Mouse (Mus musculus): ENCODE results near the gene Coa7. TPM values are rescaled to one million over a fixed set of nuclear protein-coding genes. Genes with fewer than 3 reads are reported as not detected.
A peak's percentile ranks its signal among the peaks of the same experiment; 100 is the strongest.

Coa7 gene
- polyA plus RNA-seq, 1 experiment, result 3.6 TPM

GRCm38 (mm10) chr4:108369254-108369653 lies 41.3 kb downstream of the Coa7 start:
- H3K4me3 ChIP-seq (ENCODE audit: control insufficient read depth, low read depth, low read length), result peak overlapping the region; percentile 59
- H3K4me1 ChIP-seq (ENCODE audit: control insufficient read depth, insufficient read depth, low read length), result no peaks in the 10 kb centered on the region; the same call in 1 of the 2 replicates
- no peak for TF ChIP-seq CTCF (IDR thresholded peaks at IDR 0.05; ENCODE audit: control insufficient read depth, insufficient read depth, insufficient replicate concordance, low read depth, low read length)
- TF ChIP-seq POLR2A (IDR thresholded peaks at IDR 0.05; ENCODE audit: control insufficient read depth, low read depth, low read length), result no peak
- no peaks in the 10 kb centered on the region for H3K36me3 ChIP-seq (ENCODE audit: control insufficient read depth, insufficient read depth, low read length)
- no peaks in the 10 kb centered on the region for H3K27me3 ChIP-seq (ENCODE audit: control insufficient read depth, insufficient read depth, low read length)
- no peak overlapping the region for H3K27ac ChIP-seq (ENCODE audit: control insufficient read depth, insufficient read depth, low read depth, low read length)

- Histone ChIP-seq H3K36me3 (ENCODE audit: control insufficient read depth, insufficient read depth, low read length) (no peaks in the 10 kb centered on the region), H3K4me3 (ENCODE audit: control insufficient read depth, low read depth, low read length) (no peak overlapping the region), H3K27me3 (ENCODE audit: control insufficient read depth, insufficient read depth, low read length) (no peaks in the 10 kb centered on the region), H3K4me1 (ENCODE audit: control insufficient read depth, insufficient read depth, low read length) (no peaks in the 10 kb centered on the region; the same call in 1 of the 2 replicates), H3K27ac (ENCODE audit: control insufficient read depth, insufficient read depth, low read depth, low read length) (no peak overlapping the region)
- no peak for TF ChIP-seq POLR2A (IDR thresholded peaks at IDR 0.05; ENCODE audit: control insufficient read depth, low read depth, low read length)
Observed at GRCm38 (mm10) chr4:108370409-108370808, 42.5 kb downstream of the Coa7 start.

GRCm38 (mm10) chr4:108371421-108371820 lies 43.5 kb downstream of the Coa7 start:
- no peaks in the 10 kb centered on the region; the same call in 1 of the 2 replicates for H3K4me1 ChIP-seq (ENCODE audit: control insufficient read depth, insufficient read depth, low read length)
- no peaks in the 10 kb centered on the region for H3K27me3 ChIP-seq (ENCODE audit: control insufficient read depth, insufficient read depth, low read length)
- H3K27ac ChIP-seq (ENCODE audit: control insufficient read depth, insufficient read depth, low read depth, low read length), result no peak overlapping the region
- H3K36me3 ChIP-seq (ENCODE audit: control insufficient read depth, insufficient read depth, low read length), result no peaks in the 10 kb centered on the region
- H3K4me3 ChIP-seq (ENCODE audit: control insufficient read depth, low read depth, low read length), result no peak overlapping the region
- TF ChIP-seq POLR2A (IDR thresholded peaks at IDR 0.05; ENCODE audit: control insufficient read depth, low read depth, low read length) (no peak), CTCF (IDR thresholded peaks at IDR 0.05; ENCODE audit: control insufficient read depth, insufficient read depth, insufficient replicate concordance, low read depth, low read length) (no peak)

- H3K36me3 ChIP-seq (ENCODE audit: control insufficient read depth, insufficient read depth, low read length), result no peaks in the 10 kb centered on the region
- no peaks in the 10 kb centered on the region for H3K27me3 ChIP-seq (ENCODE audit: control insufficient read depth, insufficient read depth, low read length)
- H3K4me1 ChIP-seq (ENCODE audit: control insufficient read depth, insufficient read depth, low read length), result no peaks in the 10 kb centered on the region; the same call in 1 of the 2 replicates
- no peak for TF ChIP-seq POLR2A (IDR thresholded peaks at IDR 0.05; ENCODE audit: control insufficient read depth, low read depth, low read length)
- no peak for TF ChIP-seq CTCF (IDR thresholded peaks at IDR 0.05; ENCODE audit: control insufficient read depth, insufficient read depth, insufficient replicate concordance, low read depth, low read length)
- H3K27ac ChIP-seq (ENCODE audit: control insufficient read depth, insufficient read depth, low read depth, low read length), result no peak overlapping the region
- no peak overlapping the region for H3K4me3 ChIP-seq (ENCODE audit: control insufficient read depth, low read depth, low read length)
Observed at GRCm38 (mm10) chr4:108372166-108372565, 44.2 kb downstream of the Coa7 start.

GRCm38 (mm10) chr4:108379476-108379875 lies 51.5 kb downstream of the Coa7 start:
- H3K4me1 ChIP-seq (ENCODE audit: control insufficient read depth, insufficient read depth, low read length), result no peaks in the 10 kb centered on the region; the same call in 1 of the 2 replicates
- no peaks in the 10 kb centered on the region for H3K36me3 ChIP-seq (ENCODE audit: control insufficient read depth, insufficient read depth, low read length)
- TF ChIP-seq CTCF (IDR thresholded peaks at IDR 0.05; ENCODE audit: control insufficient read depth, insufficient read depth, insufficient replicate concordance, low read depth, low read length) (no peak), POLR2A (IDR thresholded peaks at IDR 0.05; ENCODE audit: control insufficient read depth, low read depth, low read length) (no peak)
- no peaks in the 10 kb centered on the region for H3K27me3 ChIP-seq (ENCODE audit: control insufficient read depth, insufficient read depth, low read length)
- no peak overlapping the region for H3K27ac ChIP-seq (ENCODE audit: control insufficient read depth, insufficient read depth, low read depth, low read length)
- no peak overlapping the region for H3K4me3 ChIP-seq (ENCODE audit: control insufficient read depth, low read depth, low read length)

- no peaks in the 10 kb centered on the region; the same call in 1 of the 2 replicates for H3K4me1 ChIP-seq (ENCODE audit: control insufficient read depth, insufficient read depth, low read length)
- no peaks in the 10 kb centered on the region for H3K27me3 ChIP-seq (ENCODE audit: control insufficient read depth, insufficient read depth, low read length)
- no peak overlapping the region for H3K4me3 ChIP-seq (ENCODE audit: control insufficient read depth, low read depth, low read length)
- no peak overlapping the region for H3K27ac ChIP-seq (ENCODE audit: control insufficient read depth, insufficient read depth, low read depth, low read length)
- no peak for TF ChIP-seq POLR2A (IDR thresholded peaks at IDR 0.05; ENCODE audit: control insufficient read depth, low read depth, low read length)
- no peak for TF ChIP-seq CTCF (IDR thresholded peaks at IDR 0.05; ENCODE audit: control insufficient read depth, insufficient read depth, insufficient replicate concordance, low read depth, low read length)
- H3K36me3 ChIP-seq (ENCODE audit: control insufficient read depth, insufficient read depth, low read length), result no peaks in the 10 kb centered on the region
Observed at GRCm38 (mm10) chr4:108380146-108380545, 52.2 kb downstream of the Coa7 start.

- Histone ChIP-seq H3K36me3 (ENCODE audit: control insufficient read depth, insufficient read depth, low read length) (no peaks in the 10 kb centered on the region), H3K27me3 (ENCODE audit: control insufficient read depth, insufficient read depth, low read length) (no peaks in the 10 kb centered on the region), H3K27ac (ENCODE audit: control insufficient read depth, insufficient read depth, low read depth, low read length) (no peak within 1 kb of the TSS), H3K4me3 (ENCODE audit: control insufficient read depth, low read depth, low read length) (peak within 1 kb of the TSS; percentile 24), H3K4me1 (ENCODE audit: control insufficient read depth, insufficient read depth, low read length) (peaks cover 2% of the 10 kb centered on the region)
- TF ChIP-seq CTCF (IDR thresholded peaks at IDR 0.05; ENCODE audit: control insufficient read depth, insufficient read depth, insufficient replicate concordance, low read depth, low read length) (no peak), POLR2A (IDR thresholded peaks at IDR 0.05; ENCODE audit: control insufficient read depth, low read depth, low read length) (no peak)
Observed at GRCm38 (mm10) chr4:108383183-108383714, 55.3 kb downstream of the Coa7 start, which contains the start of gene Shisal2a. TSS of gene Shisal2a (minus strand) at chr4:108383349.
